17 mouse cellular contexts compared by ENCODE assay signal in genomic region chr1:79589971-79590763, GRCm38 (mm10).
DNase-seq lines count a peak whose midpoint lies in the region; ATAC-seq and TF ChIP-seq lines count a peak whose summit lies in the region.
"Had no signal": no experiment of that assay in that cellular context is flagged by ENCODE, and none has a peak within 500 bp of the region (broad histone marks: within the 10 kb centered on the region; RNA-seq: fewer than 3 reads in every experiment).

No protein-coding gene starts in this region.

- H3K36me3 ChIP-seq in heart, embryonic 15.5 days: no peaks in the 10 kb centered on the region
- no peaks in the 10 kb centered on the region for H3K36me3 ChIP-seq in lung, embryonic 15.5 days
- H3K36me3 ChIP-seq: embryonic facial prominence, embryonic 12.5 days; hindbrain, embryonic 15.5 days; neural tube, embryonic 13.5 days had no signal

- H3K4me2 ChIP-seq in heart, embryonic 15.5 days: no peak overlapping the region
- no peak overlapping the region for H3K4me2 ChIP-seq in lung, embryonic 15.5 days
- H3K4me2 ChIP-seq: embryonic facial prominence, embryonic 12.5 days; hindbrain, embryonic 15.5 days; neural tube, embryonic 13.5 days had no signal

- no peak overlapping the region for H3K9ac ChIP-seq in heart, embryonic 15.5 days
- H3K9ac ChIP-seq in lung, embryonic 15.5 days: no peak overlapping the region
- H3K9ac ChIP-seq: embryonic facial prominence, embryonic 12.5 days; forebrain, postnatal 0 days; hindbrain, embryonic 15.5 days; liver, embryonic 14.5 days; neural tube, embryonic 13.5 days had no signal

- H3K4me3 ChIP-seq in heart, embryonic 15.5 days: no peak overlapping the region
- H3K4me3 ChIP-seq in lung, embryonic 15.5 days: no peak overlapping the region
- no peak overlapping the region for H3K4me3 ChIP-seq in lung, adult 2 months (replicated peaks; ENCODE audit: extremely low read depth, low read depth, low read length)
- H3K4me3 ChIP-seq: embryonic facial prominence, embryonic 12.5 days; hindbrain, embryonic 15.5 days; neural tube, embryonic 13.5 days had no signal

- no peaks in the 10 kb centered on the region for H3K27me3 ChIP-seq in heart, embryonic 15.5 days
- H3K27me3 ChIP-seq in lung, embryonic 15.5 days: no peaks in the 10 kb centered on the region
- H3K27me3 ChIP-seq: embryonic facial prominence, embryonic 12.5 days; hindbrain, embryonic 15.5 days; neural tube, embryonic 13.5 days had no signal

- 65% methylated on average over 4 of the region's 4 CpGs for WGBS in heart, embryonic 15.5 days
- 46% methylated on average over 4 of the region's 4 CpGs for WGBS in lung, embryonic 15.5 days
- WGBS in lung, adult 2 months: 50% methylated on average over 4 of the region's 4 CpGs

- peaks cover 26% of the 10 kb centered on the region for H3K4me1 ChIP-seq in heart, embryonic 15.5 days (replicated peaks)
- H3K4me1 ChIP-seq in lung, embryonic 15.5 days: peaks cover 4% of the 10 kb centered on the region; the same call in 1 of the 2 replicates
- no peaks in the 10 kb centered on the region for H3K4me1 ChIP-seq in lung, adult 2 months (ENCODE audit: control insufficient read depth, insufficient read depth, low read length)
- H3K4me1 ChIP-seq: embryonic facial prominence, embryonic 12.5 days; hindbrain, embryonic 15.5 days had no signal

- no peaks in the 10 kb centered on the region for H3K9me3 ChIP-seq in heart, embryonic 15.5 days (replicated peaks)
- no peaks in the 10 kb centered on the region for H3K9me3 ChIP-seq in lung, embryonic 15.5 days
- H3K9me3 ChIP-seq: embryonic facial prominence, embryonic 12.5 days; hindbrain, embryonic 15.5 days; neural tube, embryonic 13.5 days had no signal

- no peak for TF ChIP-seq CTCF in lung, adult 2 months (IDR thresholded peaks at IDR 0.05; ENCODE audit: insufficient read depth, low read length)

- intact Hi-C loops in heart, postnatal 25 days (cut with DNase I): no loop called here

- peak; percentile 62; the same call in 1 of the 2 replicates for ATAC-seq in frontal cortex, adult (ENCODE audit: low TSS enrichment)
- 0 out of 2 replicates have a peak, but pooled peaks have one; percentile 26 for ATAC-seq in heart, embryonic 15.5 days (replicated peaks; ENCODE audit: insufficient number of reproducible peaks, insufficient read depth, low FRiP score, low read depth)
- peak; percentile 46; the same call in 1 of the 2 replicates for ATAC-seq in lung, embryonic 15.5 days (ENCODE audit: borderline replicate concordance, extremely low read depth, low FRiP score, low TSS enrichment)
- ATAC-seq: activated CD4-positive, CD25-positive, alpha-beta regulatory T cell, adult 4 months; forebrain, postnatal 0 days had no signal

- DNase-seq in frontal cortex, adult 2 months (ENCODE audit: extremely low spot score in 1 of 2, low spot score in 1 of 2): no peak
- no peak for DNase-seq in heart, postnatal 25 days (ENCODE audit: low spot score)
- no peak for DNase-seq in lung, adult 2 months
- DNase-seq in lung, postnatal 36 days: peak; percentile 16
- DNase-seq in embryo, embryonic 11 days: no peak
- DNase-seq: cerebellum, adult 11 months; forebrain, postnatal 0 days; left cerebral cortex, postnatal 4 days; thymus, adult 18-20 months had no signal

- no peak for TF ChIP-seq POLR2A in lung, adult 2 months (IDR thresholded peaks at IDR 0.05; ENCODE audit: borderline replicate concordance, extremely low read depth, low read depth, low read length)

- H3K27ac ChIP-seq in heart, embryonic 15.5 days: peak overlapping the region; percentile 70
- no peak overlapping the region for H3K27ac ChIP-seq in lung, embryonic 15.5 days
- H3K27ac ChIP-seq: embryonic facial prominence, embryonic 12.5 days; hindbrain, embryonic 15.5 days; liver, embryonic 14.5 days; neural tube, embryonic 13.5 days had no signal
